Mouse (Mus musculus) left cerebral cortex, adult 18-20 months (tissue): ENCODE results near the gene Syt7. TPM values are rescaled to one million over a fixed set of nuclear protein-coding genes. Genes with fewer than 3 reads are reported as not detected.

Experiments used
- DNase-seq, 2 experiments: peaks; one replicate each; pipeline ENCODE4 v3.0.0; 2021 to 2022; ENCODE audit warnings: low spot score in 2 of 2, mixed read lengths in 1 of 2
- total RNA-seq, 2 experiments: library from RNA; stranded (reverse); gene quantifications; 2 replicates each; pipeline ENCODE4 v1.2.3; 2021

Gene Syt7
- total RNA-seq, 2 experiments from 2014 or later, result 267 to 301 TPM

- no peak for DNase-seq
These were observed 66.5 kb downstream of the Syt7 start for GRCm38 (mm10) chr19:10455437-10455806.

DNA sequence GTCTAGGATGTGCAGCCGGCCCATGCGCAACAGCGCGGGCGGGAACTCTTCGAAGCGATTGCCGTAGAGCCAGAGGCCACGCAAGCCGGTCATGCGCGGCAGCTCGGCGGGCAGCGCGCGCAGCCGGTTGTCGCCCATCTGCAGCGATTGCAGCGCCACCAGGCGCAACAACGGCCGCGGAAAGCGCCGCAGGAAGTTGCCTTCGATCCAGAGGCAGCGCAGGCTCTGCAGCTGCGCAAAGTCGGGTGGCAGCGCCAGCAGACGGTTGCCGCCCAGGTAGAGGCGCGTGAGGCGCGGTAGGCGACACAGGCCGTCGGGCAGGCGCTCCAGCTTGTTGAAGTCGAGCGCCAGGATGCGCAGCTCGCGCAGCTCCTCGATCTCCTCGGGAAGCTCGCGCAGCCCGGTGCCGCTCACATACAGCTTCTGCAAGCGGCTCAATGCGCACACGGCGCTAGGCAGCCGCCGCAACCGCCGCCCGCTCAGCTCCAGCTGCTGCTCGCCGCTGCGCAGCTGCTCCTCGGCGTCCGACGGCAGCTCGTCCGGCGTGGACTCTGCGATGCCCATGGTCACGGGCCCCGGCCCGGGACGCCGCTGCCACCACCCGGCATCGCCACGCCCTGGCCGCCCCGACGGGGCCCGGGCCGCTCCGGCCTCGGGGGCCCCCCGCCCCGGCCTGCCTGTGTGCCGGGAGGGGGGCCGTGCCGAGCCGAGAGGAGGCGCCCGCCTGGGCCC, 68.0 kb downstream of the Syt7 start, which contains the start of gene Lrrc10b:
TSS of gene Lrrc10b (minus strand) at position 722 of the 732 bp plus-strand sequence.
- DNase-seq, result peak; percentile 56 to 74

- DNase-seq, result peak in 1 of 2 experiments; percentile 29
These were observed 68.6 kb downstream of the Syt7 start for GRCm38 (mm10) chr19:10457484-10457800.

GRCm38 (mm10) chr19:10458096-10458495, 69.2 kb downstream of the Syt7 start:
- peak; percentile 55 to 61 for DNase-seq

DNA sequence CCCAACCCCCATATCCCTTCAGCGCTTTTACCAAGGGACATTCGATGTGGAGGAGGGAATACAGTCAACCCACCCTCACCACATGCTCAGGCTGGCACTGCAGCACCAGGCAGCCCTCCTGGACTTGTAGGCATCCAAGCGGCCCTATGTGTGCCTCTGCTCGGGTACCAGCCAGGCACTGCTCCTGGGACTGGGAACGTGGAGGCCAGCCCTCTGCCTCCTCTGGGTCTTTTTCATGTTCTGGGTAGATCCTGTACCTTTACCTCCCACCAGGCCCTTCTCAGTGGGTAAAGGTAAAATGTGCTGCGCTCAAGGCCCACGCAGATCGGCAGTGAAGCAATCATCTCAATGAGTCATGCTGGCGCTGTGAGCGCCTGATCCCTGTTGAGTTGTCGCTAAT, 71.0 kb downstream of the Syt7 start:
- DNase-seq, result peak in 1 of 2 experiments; percentile 28

GRCm38 (mm10) chr19:10461584-10461983, 72.7 kb downstream of the Syt7 start:
- no peak for DNase-seq

GRCm38 (mm10) chr19:10464427-10464826, 75.5 kb downstream of the Syt7 start:
- DNase-seq, result no peak

DNA sequence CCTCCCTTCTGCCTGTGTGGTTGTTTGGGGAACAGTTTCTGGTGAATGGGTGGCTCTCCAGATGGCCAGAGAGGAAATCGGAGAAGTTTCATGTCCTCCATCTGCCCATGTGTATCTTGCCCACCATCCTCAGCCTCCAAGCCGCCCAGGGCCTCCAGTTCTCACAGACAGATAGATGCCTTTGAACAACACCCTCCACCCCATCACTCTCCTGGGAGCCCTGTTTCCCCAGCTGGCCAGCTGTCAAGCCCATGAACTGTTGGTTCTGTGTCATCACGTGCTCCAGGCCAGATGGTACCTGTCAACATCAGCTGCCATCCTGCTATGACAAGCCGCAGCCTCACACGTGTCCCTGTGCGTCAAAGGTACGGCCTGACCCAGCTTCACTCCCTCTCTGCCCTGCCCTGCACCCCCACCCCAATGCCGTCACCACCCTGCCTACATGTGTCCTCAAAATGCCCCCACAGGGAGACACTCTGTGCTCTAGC, 80.3 kb downstream of the Syt7 start:
- DNase-seq, result peak in 1 of 2 experiments; percentile 39

DNA sequence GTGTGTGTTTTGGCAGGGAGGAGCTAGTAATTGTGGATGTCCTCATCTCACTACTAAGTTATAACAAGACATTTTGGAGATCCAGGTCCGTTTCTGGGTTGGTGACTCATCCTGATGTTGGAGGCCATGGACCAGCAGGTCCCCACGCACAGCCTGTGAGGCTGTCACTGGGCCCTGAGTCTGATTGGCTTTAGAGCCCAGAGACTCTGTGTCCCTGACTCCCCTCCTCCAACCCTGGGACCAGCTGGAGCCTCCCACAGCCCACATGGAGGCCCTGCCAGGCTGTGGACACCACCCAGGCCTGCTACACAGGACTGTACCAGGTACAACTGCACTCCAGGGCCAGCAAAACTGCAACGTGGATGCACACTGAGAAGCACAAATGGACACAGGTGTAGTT, 84.1 kb downstream of the Syt7 start:
- DNase-seq, result peak; percentile 41 to 68

DNA sequence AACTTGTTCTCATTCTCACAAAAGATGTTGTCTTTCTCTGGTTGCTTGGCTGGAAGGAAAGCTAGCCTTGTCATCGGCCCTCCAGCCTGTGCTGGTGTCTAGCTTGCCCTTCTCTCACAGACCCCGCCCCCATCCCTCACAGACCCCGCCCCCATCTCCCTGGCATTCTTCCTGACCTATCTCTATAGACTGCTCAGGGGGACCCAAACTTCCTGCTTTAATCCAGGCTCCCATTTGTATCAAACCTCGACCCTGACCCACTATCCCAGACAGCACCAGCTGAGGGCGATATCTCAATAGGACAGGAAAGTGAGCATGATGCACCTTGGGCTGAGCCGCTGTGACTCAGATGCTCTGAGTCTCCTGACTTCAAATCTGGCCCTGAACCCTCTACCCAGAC, 84.9 kb downstream of the Syt7 start:
- no peak for DNase-seq

DNA sequence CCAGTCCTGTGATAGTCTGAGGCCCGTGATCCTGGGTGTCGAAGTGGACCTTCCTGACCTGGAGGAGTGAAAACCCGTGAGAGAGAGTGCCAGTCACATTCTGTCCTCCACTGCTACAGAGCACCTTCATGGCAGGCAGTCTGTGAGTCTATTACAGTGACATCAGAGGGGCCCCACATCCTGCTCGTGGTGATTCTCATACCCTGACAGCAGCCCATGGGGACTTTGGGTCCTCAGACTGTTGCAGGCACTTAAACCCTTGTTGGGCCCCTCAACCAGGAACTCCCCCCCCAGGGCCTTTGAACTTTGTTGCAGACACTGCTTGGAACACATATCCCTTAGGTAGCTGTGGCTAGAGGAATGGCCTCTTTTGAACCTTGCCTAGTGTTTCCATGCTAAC, 90.7 kb downstream of the Syt7 start:
- DNase-seq, result no peak

DNA sequence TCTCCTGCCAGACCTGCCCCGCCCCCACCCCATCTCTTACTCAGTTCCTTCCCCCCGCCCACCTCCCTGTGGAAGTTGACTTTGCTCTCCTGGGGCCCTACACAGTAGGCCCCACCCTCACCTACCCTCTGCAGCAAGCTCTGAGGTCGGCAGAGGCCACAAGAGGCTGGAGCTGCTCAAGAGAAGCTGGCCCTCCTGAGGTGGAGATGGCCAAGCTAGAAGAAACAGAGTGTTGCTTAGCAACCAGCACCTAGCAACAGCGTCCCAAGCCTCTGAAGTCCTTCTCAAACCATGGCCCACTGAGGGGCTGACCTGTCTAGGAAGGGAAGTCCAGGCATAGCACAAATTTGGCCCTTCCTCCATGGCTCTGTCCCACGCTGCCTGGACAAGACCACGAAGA, 93.8 kb downstream of the Syt7 start, which contains the start of gene Ppp1r32:
TSS of gene Ppp1r32 (minus strand) at position 226 of the 400 bp plus-strand sequence.
- DNase-seq, result no peak

GRCm38 (mm10) chr19:10486264-10486738, 97.4 kb downstream of the Syt7 start:
- DNase-seq, result peak; percentile 41 to 60

DNA sequence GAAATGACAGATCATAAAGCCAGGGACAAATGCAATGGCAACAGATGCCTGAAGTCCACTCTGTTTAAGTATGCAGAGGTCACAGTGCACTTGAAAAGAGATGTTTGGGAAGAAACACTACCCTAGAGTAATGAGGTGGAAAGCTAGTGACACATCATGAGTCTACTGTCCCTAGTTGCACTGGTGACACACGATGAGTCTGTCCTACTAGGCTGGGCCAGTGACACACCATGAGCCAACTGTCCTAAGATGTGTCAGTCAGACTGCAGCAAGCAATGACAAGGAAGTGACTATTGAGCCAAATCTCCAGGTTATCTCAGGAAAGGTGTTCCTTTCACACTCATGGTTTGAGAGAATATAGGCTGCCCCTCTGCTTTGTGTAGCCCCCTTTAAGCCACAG, 106.8 kb downstream of the Syt7 start:
- DNase-seq, result no peak

GRCm38 (mm10) chr19:10496976-10497375, 108.1 kb downstream of the Syt7 start:
- no peak for DNase-seq

- no peak for DNase-seq
These were observed 108.7 kb downstream of the Syt7 start for GRCm38 (mm10) chr19:10497512-10498160.

DNA sequence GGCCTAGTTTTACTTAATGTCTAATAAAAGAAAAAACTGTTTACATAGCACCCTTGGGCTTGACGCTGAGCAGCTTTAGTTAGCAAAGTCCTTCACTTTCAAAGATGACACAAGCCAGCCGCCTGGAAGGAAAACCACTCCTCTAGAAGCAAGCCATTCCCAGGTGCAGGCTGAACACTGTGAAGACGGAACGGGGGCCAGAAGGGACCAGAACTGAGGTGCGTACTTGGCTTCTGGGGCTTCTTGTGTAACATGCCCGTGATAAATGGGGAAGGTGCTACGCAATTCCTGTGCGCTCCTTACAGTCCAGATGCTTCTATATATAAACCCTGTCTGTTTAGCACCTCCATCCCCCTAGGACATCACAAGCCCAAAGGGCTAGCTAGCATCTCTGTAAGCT, 111.7 kb downstream of the Syt7 start:
- DNase-seq, result no peak

- peak in 1 of 2 experiments; percentile 48 for DNase-seq
These were observed 113.7 kb downstream of the Syt7 start for GRCm38 (mm10) chr19:10502571-10502970.
